Mouse (Mus musculus): ENCODE data around the gene Tmem95. TPM values are rescaled to one million over a fixed set of nuclear protein-coding genes. Genes with fewer than 3 reads are reported as not detected.

The Tmem95 gene
- total and polyA plus RNA-seq, 3 experiments: not detected

DNA sequence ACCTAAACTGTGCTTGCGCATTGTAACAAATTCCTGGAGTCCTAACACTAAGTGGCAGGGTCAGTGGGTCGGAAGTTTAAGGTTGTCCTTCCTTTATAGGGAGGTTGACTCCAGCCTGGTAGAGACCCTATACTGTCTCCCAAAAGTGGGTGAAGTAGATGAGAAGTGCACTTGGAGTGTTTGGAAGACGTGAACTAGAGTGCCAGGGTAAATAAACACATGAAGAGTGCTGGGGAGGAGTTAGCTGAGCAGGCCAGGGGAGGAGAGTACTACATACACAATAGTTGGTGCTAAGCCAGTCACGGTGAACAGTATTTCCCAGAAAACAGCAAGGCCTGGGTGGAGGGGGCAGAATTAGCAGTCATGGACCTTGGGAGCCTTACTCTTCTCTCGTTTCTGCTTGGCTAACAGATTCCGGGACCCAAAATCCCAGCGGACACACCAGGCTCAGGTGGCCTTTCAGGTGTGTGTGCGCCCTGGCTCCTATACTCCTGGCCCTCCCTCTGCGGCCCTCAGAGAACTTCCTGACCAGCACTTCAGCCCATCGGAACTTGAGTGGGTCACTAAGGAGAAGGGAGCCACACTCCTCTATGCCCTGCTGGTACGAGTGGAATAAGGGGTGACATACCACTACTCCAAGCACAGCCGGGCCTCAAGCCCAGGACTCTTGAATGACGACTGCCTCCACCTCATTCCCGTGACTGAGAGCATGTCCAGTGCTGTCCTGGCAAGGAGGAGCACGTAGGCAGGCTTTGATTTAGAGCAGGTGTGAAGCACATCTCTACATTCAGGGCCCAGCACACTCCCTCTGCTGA is 35.1 kb upstream of the Tmem95 start:
- H3K9ac ChIP-seq (ENCODE audit: low read depth, low read length): no peak overlapping the region

DNA sequence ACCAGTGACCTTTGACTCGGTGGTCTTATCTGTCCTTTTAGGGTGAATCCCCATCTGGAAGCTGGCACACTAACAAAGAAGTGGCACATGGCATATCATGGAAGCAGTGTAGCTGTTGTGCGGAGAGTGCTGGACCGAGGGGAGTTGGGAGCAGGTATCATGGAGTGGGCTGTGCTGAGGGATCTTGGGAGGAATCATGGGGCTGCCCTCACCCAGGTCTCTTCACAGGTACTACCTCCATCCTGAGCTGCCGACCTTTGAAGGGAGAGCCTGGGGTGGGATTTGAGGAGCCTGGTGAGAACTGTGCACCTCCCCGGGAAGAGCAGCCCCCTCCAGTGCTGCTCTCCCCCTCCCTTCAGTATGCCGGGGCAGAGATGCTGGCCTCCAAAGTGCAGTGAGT is 33.9 kb upstream of the Tmem95 start:
- Histone ChIP-seq H3K36me3 (ENCODE audit: control insufficient read depth, insufficient read depth, low read length) (peaks cover 2% of the 10 kb centered on the region; the same call in 1 of the 2 replicates), H3K9ac (ENCODE audit: low read depth, low read length) (no peak overlapping the region), H3K4me3 (no peak overlapping the region), H3K27me3 (ENCODE audit: control insufficient read depth, insufficient read depth, low read length) (no peaks in the 10 kb centered on the region), H3K4me1 (ENCODE audit: control insufficient read depth, insufficient read depth, low read length) (peaks cover 7% of the 10 kb centered on the region; the same call in 1 of the 2 replicates), H3K79me2 (replicated peaks; ENCODE audit: control insufficient read depth, insufficient read depth, low read length) (peaks cover 3% of the 10 kb centered on the region; the same call in 1 of the 2 replicates), H3K27ac (no peak overlapping the region)
- intact Hi-C loops (cut with DNase I): no loop called here
- DNase-seq: no peak
- WGBS: 80% methylated on average over 6 of the region's 6 CpGs
- no peak for TF ChIP-seq CTCF (IDR thresholded peaks at IDR 0.05)
- no peak for TF ChIP-seq POLR2A (IDR thresholded peaks at IDR 0.05; ENCODE audit: insufficient read depth, low read depth, low read length)
- TF ChIP-seq EP300 (IDR thresholded peaks at IDR 0.05; ENCODE audit: insufficient read depth, low read depth, low read length): no peak

More for the DNA sequence above, 35.1 kb upstream of the Tmem95 start:
- intact Hi-C loops (cut with DNase I): loop anchor here (1.0 kb wide), 1 partner anchor 11 kb away; no protein-coding TSS in a partner anchor
- Histone ChIP-seq H3K27me3 (ENCODE audit: control insufficient read depth, insufficient read depth, low read length) (no peaks in the 10 kb centered on the region), H3K36me3 (ENCODE audit: control insufficient read depth, insufficient read depth, low read length) (peaks cover 2% of the 10 kb centered on the region; the same call in 1 of the 2 replicates), H3K4me3 (peak overlapping the region; percentile 97), H3K4me1 (ENCODE audit: control insufficient read depth, insufficient read depth, low read length) (peaks cover 7% of the 10 kb centered on the region; the same call in 1 of the 2 replicates), H3K79me2 (replicated peaks; ENCODE audit: control insufficient read depth, insufficient read depth, low read length) (peaks cover 3% of the 10 kb centered on the region; the same call in 1 of the 2 replicates), H3K27ac (no peak overlapping the region; the same call in 1 of the 2 replicates)
- 76% methylated on average over 15 of the region's 15 CpGs for WGBS
- DNase-seq: peak in 1 of 2 experiments; percentile 10
- TF ChIP-seq POLR2A (IDR thresholded peaks at IDR 0.05; ENCODE audit: insufficient read depth, low read depth, low read length) (no peak), EP300 (IDR thresholded peaks at IDR 0.05; ENCODE audit: insufficient read depth, low read depth, low read length) (no peak), CTCF (IDR thresholded peaks at IDR 0.05) (no peak)

DNA sequence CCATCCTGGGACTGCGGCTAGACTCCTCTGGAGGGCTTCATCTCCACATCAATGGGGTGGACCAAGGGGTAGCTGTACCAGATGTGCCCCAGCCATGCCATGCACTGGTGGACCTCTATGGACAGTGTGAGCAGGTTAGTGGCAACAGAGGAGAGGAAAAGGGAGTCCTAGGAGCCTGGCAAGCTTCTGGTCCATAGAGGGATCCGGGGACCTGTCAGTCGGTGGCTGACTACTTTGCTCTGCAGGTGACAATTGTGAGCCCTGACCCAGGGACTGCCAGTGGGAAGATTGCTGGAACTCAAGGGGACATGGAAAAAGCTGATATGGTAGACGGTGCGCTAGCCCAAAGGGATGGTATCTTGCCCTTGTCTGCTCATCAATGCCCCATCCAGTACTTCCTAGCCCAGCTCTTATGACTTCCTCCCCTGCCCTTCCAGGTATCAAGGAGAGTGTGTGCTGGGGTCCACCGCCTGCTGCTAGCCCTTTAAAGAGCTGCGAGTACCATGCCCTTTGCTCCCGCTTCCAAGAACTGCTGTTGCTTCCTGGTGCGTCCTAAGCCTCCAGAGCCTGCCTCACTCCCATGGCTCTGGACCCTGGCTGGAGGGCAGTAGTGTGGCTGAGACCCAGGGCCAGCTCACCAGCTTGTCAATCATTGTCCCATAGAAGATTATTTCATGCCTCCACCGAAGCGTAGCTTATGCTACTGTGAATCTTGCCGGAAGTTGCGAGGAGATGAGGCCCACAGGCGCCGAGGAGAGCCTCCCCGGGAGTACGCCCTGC is 33.2 kb upstream of the Tmem95 start:
- 92% methylated on average over 17 of the region's 17 CpGs for WGBS
- Histone ChIP-seq H3K27me3 (ENCODE audit: control insufficient read depth, insufficient read depth, low read length) (no peaks in the 10 kb centered on the region), H3K27ac (no peak overlapping the region), H3K79me2 (replicated peaks; ENCODE audit: control insufficient read depth, insufficient read depth, low read length) (peaks cover 3% of the 10 kb centered on the region; the same call in 1 of the 2 replicates), H3K9ac (ENCODE audit: low read depth, low read length) (no peak overlapping the region), H3K4me1 (ENCODE audit: control insufficient read depth, insufficient read depth, low read length) (peaks cover 7% of the 10 kb centered on the region; the same call in 1 of the 2 replicates), H3K36me3 (ENCODE audit: control insufficient read depth, insufficient read depth, low read length) (peaks cover 2% of the 10 kb centered on the region; the same call in 1 of the 2 replicates), H3K4me3 (no peak overlapping the region)
- intact Hi-C loops (cut with DNase I): no loop called here
- no peak for DNase-seq
- TF ChIP-seq CTCF (IDR thresholded peaks at IDR 0.05): no peak
- no peak for TF ChIP-seq POLR2A (IDR thresholded peaks at IDR 0.05; ENCODE audit: insufficient read depth, low read depth, low read length)
- no peak for TF ChIP-seq EP300 (IDR thresholded peaks at IDR 0.05; ENCODE audit: insufficient read depth, low read depth, low read length)

DNA sequence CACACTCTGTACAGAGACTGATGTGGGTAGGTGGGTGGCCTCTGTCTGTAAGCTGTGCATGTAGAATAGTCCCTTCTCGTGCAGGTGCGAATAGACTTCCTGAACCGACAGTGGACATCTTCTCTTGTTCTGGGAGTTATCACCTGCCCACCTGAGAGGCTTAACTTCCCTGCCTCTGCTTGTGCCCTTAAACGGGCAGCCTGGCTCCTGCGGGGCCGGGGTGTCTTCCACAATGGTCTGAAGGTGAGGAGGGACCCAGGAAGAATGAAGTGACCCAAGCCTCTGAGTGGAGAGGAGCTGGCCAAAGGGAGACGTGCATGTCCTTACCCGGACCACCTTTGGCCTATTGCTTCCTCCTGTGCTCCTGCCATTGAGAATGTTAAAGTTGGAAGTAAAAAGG is 32.4 kb upstream of the Tmem95 start:
- TF ChIP-seq CTCF (IDR thresholded peaks at IDR 0.05): no peak
- TF ChIP-seq EP300 (IDR thresholded peaks at IDR 0.05; ENCODE audit: insufficient read depth, low read depth, low read length): no peak
- TF ChIP-seq POLR2A (IDR thresholded peaks at IDR 0.05; ENCODE audit: insufficient read depth, low read depth, low read length): no peak
- peaks cover under 1% of the 10 kb centered on the region; the same call in 1 of the 2 replicates for H3K36me3 ChIP-seq (ENCODE audit: control insufficient read depth, insufficient read depth, low read length)
- intact Hi-C loops (cut with DNase I): no loop called here
- DNase-seq: no peak
- H3K9ac ChIP-seq (ENCODE audit: low read depth, low read length): no peak overlapping the region
- WGBS: 91% methylated on average over 8 of the region's 8 CpGs
- peaks cover 3% of the 10 kb centered on the region; the same call in 1 of the 2 replicates for H3K79me2 ChIP-seq (replicated peaks; ENCODE audit: control insufficient read depth, insufficient read depth, low read length)
- peaks cover 7% of the 10 kb centered on the region; the same call in 1 of the 2 replicates for H3K4me1 ChIP-seq (ENCODE audit: control insufficient read depth, insufficient read depth, low read length)
- no peak overlapping the region for H3K27ac ChIP-seq
- no peaks in the 10 kb centered on the region for H3K27me3 ChIP-seq (ENCODE audit: control insufficient read depth, insufficient read depth, low read length)
- no peak overlapping the region for H3K4me3 ChIP-seq

DNA sequence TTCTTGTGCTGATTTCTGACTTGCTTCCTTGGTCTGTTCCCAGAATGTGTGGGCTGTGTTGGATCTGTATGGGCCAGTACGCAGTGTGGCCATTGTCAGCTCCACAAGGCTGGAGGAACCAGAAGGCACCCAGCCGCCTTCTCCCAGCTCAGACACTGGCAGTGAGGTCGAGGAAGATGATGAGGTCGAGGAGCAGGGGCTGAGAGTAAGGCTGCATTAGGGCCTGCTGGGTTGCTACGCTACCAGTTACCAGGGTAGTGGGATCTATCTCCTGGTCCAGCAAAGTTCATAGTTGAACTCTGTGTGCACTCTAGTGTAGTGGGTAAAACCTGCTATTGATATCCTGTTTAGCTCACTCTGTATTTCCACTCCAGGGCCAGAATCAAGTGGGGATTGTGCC is 31.4 kb upstream of the Tmem95 start:
- intact Hi-C loops (cut with DNase I): no loop called here
- Histone ChIP-seq H3K36me3 (ENCODE audit: control insufficient read depth, insufficient read depth, low read length) (no peaks in the 10 kb centered on the region), H3K4me3 (no peak overlapping the region), H3K4me1 (ENCODE audit: control insufficient read depth, insufficient read depth, low read length) (peaks cover 2% of the 10 kb centered on the region; the same call in 1 of the 2 replicates), H3K27me3 (ENCODE audit: control insufficient read depth, insufficient read depth, low read length) (no peaks in the 10 kb centered on the region), H3K9ac (ENCODE audit: low read depth, low read length) (no peak overlapping the region), H3K79me2 (replicated peaks; ENCODE audit: control insufficient read depth, insufficient read depth, low read length) (0 out of 2 replicates have a peak, but pooled peaks cover under 1% of the 10 kb centered on the region), H3K27ac (no peak overlapping the region)
- TF ChIP-seq EP300 (IDR thresholded peaks at IDR 0.05; ENCODE audit: insufficient read depth, low read depth, low read length) (no peak), CTCF (IDR thresholded peaks at IDR 0.05) (no peak), POLR2A (IDR thresholded peaks at IDR 0.05; ENCODE audit: insufficient read depth, low read depth, low read length) (no peak)
- no peak for DNase-seq
- WGBS: 89% methylated on average over 5 of the region's 5 CpGs
